Mouse (Mus musculus) small intestine, adult 2 months (tissue): ENCODE measurements around the gene Gfpt1. TPM values are rescaled to one million over a fixed set of nuclear protein-coding genes. Genes with fewer than 3 reads are reported as not detected.

Experiments
- H3K27ac ChIP-seq: fragments of 200-500 bp; 2 replicates; pipeline ENCODE4 v1.5.1; 2012; ENCODE audit warnings: low read depth, low read length, control low read depth, inconsistent platforms; ENCODE audit not compliant: insufficient read depth
- H3K27me3 ChIP-seq: fragments of 200-500 bp; 2 replicates; pipeline ENCODE4 v1.6.1; 2012; ENCODE audit warnings: mild to moderate bottlenecking, moderate library complexity, low read length, inconsistent platforms; ENCODE audit not compliant: control insufficient read depth, insufficient read depth
- H3K36me3 ChIP-seq: fragments of 200-500 bp; 2 replicates; pipeline ENCODE4 v1.6.1; 2012; ENCODE audit warnings: mild to moderate bottlenecking, low read length, control low read depth, inconsistent platforms; ENCODE audit not compliant: control insufficient read depth, insufficient read depth
- H3K4me1 ChIP-seq: fragments of 200-500 bp; 2 replicates; pipeline ENCODE4 v1.6.1; 2012; ENCODE audit warnings: low read length, inconsistent platforms, mixed read lengths; ENCODE audit not compliant: control insufficient read depth, insufficient read depth, insufficient read length
- H3K4me3 ChIP-seq: fragments of 200-500 bp; 2 replicates; pipeline ENCODE4 v1.5.1; 2012; ENCODE audit warnings: low read depth, mild to moderate bottlenecking, control low read depth, inconsistent platforms, low read length, moderate library complexity
- CTCF ChIP-seq: fragments of 200-500 bp; IDR thresholded peaks from 2 replicates; pipeline ENCODE4 v1.5.1; 2012; ENCODE audit warnings: low read depth, mild to moderate bottlenecking, control low read depth, inconsistent platforms, low read length, moderate library complexity, mixed read lengths; ENCODE audit not compliant: insufficient replicate concordance, insufficient read length; ENCODE audit errors: extremely low read depth
- POLR2A ChIP-seq: fragments of 200-500 bp; IDR thresholded peaks from 2 replicates; pipeline ENCODE4 v1.6.1; 2012; ENCODE audit warnings: low read depth, mild to moderate bottlenecking, control low read depth, inconsistent platforms, low read length, moderate library complexity
- WGBS: fragments of 180-500 bp; shearing (Covaris S2); methylation state at CpG from one replicate; pipeline ENCODE4 v1.1.7; 2018; 5-methylcytosine and 5-hydroxymethylcytosine counted together
- polyA plus RNA-seq: library from polyadenylated mRNA; depleted of rRNA; stranded (reverse); fragments of >200 nt; gene quantifications from 2 replicates; pipeline ENCODE4 v1.2.3, GENCODE M21; 2012

The Gfpt1 gene
- polyA plus RNA-seq, 1 experiment, result 16.0 TPM

GRCm38 (mm10) chr6:87099261-87099660 lies 56.6 kb downstream of the Gfpt1 start:
- Histone ChIP-seq H3K27ac (no peak overlapping the region), H3K27me3 (no peaks in the 10 kb centered on the region)

GRCm38 (mm10) chr6:87099671-87100296 lies 57.1 kb downstream of the Gfpt1 start:
- no peaks in the 10 kb centered on the region for H3K27me3 ChIP-seq
- no peak for TF ChIP-seq POLR2A
- TF ChIP-seq CTCF, result no peak
- 58% methylated on average over 7 of the region's 7 CpGs for WGBS
- H3K4me1 ChIP-seq, result 0 out of 2 replicates have a peak, but pooled peaks cover 3% of the 10 kb centered on the region
- H3K4me3 ChIP-seq, result no peak overlapping the region
- H3K27ac ChIP-seq, result peak overlapping the region; percentile 43; the same call in 1 of the 2 replicates
- no peaks in the 10 kb centered on the region for H3K36me3 ChIP-seq

More at GRCm38 (mm10) chr6:87099261-87099660, 56.6 kb downstream of the Gfpt1 start:
- 40% methylated on average over 3 of the region's 3 CpGs for WGBS
- Histone ChIP-seq H3K36me3 (no peaks in the 10 kb centered on the region), H3K4me3 (no peak overlapping the region), H3K4me1 (0 out of 2 replicates have a peak, but pooled peaks cover 3% of the 10 kb centered on the region)
- no peak for TF ChIP-seq POLR2A
- TF ChIP-seq CTCF, result no peak

- H3K27me3 ChIP-seq, result no peaks in the 10 kb centered on the region
- H3K27ac ChIP-seq, result peak overlapping the region; percentile 43
- H3K4me3 ChIP-seq, result no peak overlapping the region
- no peak for TF ChIP-seq POLR2A
- TF ChIP-seq CTCF, result no peak
- 89% methylated on average over 9 of the region's 9 CpGs for WGBS
- H3K4me1 ChIP-seq, result 0 out of 2 replicates have a peak, but pooled peaks cover 3% of the 10 kb centered on the region
- H3K36me3 ChIP-seq, result no peaks in the 10 kb centered on the region
Measured at GRCm38 (mm10) chr6:87100297-87101020, 57.8 kb downstream of the Gfpt1 start.

- TF ChIP-seq POLR2A, result no peak
- peak; percentile 67 for TF ChIP-seq CTCF
- Histone ChIP-seq H3K4me3 (peak overlapping the region; percentile 37), H3K36me3 (no peaks in the 10 kb centered on the region), H3K27me3 (no peaks in the 10 kb centered on the region), H3K4me1 (0 out of 2 replicates have a peak, but pooled peaks cover 3% of the 10 kb centered on the region), H3K27ac (no peak overlapping the region)
- WGBS, result 9% methylated on average over 12 of the region's 12 CpGs
Measured at GRCm38 (mm10) chr6:87101281-87101954, 58.8 kb downstream of the Gfpt1 start.

GRCm38 (mm10) chr6:87101955-87102353 lies 59.3 kb downstream of the Gfpt1 start:
- Histone ChIP-seq H3K36me3 (no peaks in the 10 kb centered on the region), H3K27me3 (no peaks in the 10 kb centered on the region), H3K4me1 (0 out of 2 replicates have a peak, but pooled peaks cover 3% of the 10 kb centered on the region), H3K27ac (no peak overlapping the region), H3K4me3 (no peak overlapping the region)
- no peak for TF ChIP-seq POLR2A
- TF ChIP-seq CTCF, result no peak
- WGBS, result 22% methylated on average over 4 of the region's 4 CpGs

GRCm38 (mm10) chr6:87102421-87102911 lies 59.8 kb downstream of the Gfpt1 start:
- H3K36me3 ChIP-seq, result no peaks in the 10 kb centered on the region
- H3K27ac ChIP-seq, result no peak overlapping the region
- no peaks in the 10 kb centered on the region for H3K27me3 ChIP-seq
- no peak for TF ChIP-seq CTCF
- TF ChIP-seq POLR2A, result no peak
- WGBS, result 52% methylated on average over 7 of the region's 7 CpGs
- 0 out of 2 replicates have a peak, but pooled peaks cover 3% of the 10 kb centered on the region for H3K4me1 ChIP-seq
- no peak overlapping the region for H3K4me3 ChIP-seq

GRCm38 (mm10) chr6:87103314-87103713 lies 60.7 kb downstream of the Gfpt1 start:
- no peaks in the 10 kb centered on the region for H3K27me3 ChIP-seq
- WGBS, result 95% methylated on average over 1 of the region's 1 CpGs
- TF ChIP-seq CTCF, result no peak
- H3K27ac ChIP-seq, result no peak overlapping the region
- H3K36me3 ChIP-seq, result no peaks in the 10 kb centered on the region
- 0 out of 2 replicates have a peak, but pooled peaks cover 3% of the 10 kb centered on the region for H3K4me1 ChIP-seq
- H3K4me3 ChIP-seq, result no peak overlapping the region
